Mouse (Mus musculus) heart, adult 2 months (tissue): ENCODE results near the gene Hfe.

Experiments
- EP300 ChIP-seq: fragments of 200-500 bp; IDR thresholded peaks from 2 replicates; pipeline ENCODE4 v1.6.1; 2011; ENCODE audit warnings: low read depth, low read length, control low read depth; ENCODE audit not compliant: insufficient read depth
- POLR2A ChIP-seq: fragments of 200-500 bp; IDR thresholded peaks from 2 replicates; pipeline ENCODE4 v1.6.1; 2011; ENCODE audit warnings: mild to moderate bottlenecking, low read depth, low read length, control low read depth; ENCODE audit not compliant: insufficient read depth

- TF ChIP-seq EP300 = no peak
- no peak for TF ChIP-seq POLR2A
Measured at GRCm38 (mm10) chr13:23699767-23700166, 10.9 kb downstream of the Hfe start.
